Mouse (Mus musculus) CH12.LX (cell line): ENCODE measurements at regions not wholly inside any gene's neighbourhood (a gene's known extent, or its start where the extent isn't known, plus 50 kb on each side); places are given as distances from the start of the nearest gene placed in this dataset.

ENCODE experiments used
- CHD2 ChIP-seq: IDR thresholded peaks from 2 replicates; pipeline ENCODE4 v1.6.1; 2011; ENCODE audit warnings: low read length, improper control_type of control experiment
- CTCF ChIP-seq, 2 experiments: IDR thresholded peaks in 1 of 2; conservative IDR thresholded peaks in 1 of 2; 2 replicates each; pipeline ENCODE4 v1.5.1; 2011 to 2012; ENCODE audit warnings: low read depth in 2 of 2, low read length in 2 of 2, improper control_type of control experiment in 1 of 2, inconsistent platforms in 1 of 2, mild to moderate bottlenecking in 1 of 2, moderate library complexity in 1 of 2
- EP300 ChIP-seq: IDR thresholded peaks from 2 replicates; pipeline ENCODE4 v1.6.1; 2011; ENCODE audit warnings: low read length, improper control_type of control experiment
- MAX ChIP-seq: IDR thresholded peaks from 2 replicates; pipeline ENCODE4 v1.6.1; 2011; ENCODE audit warnings: low read length, improper control_type of control experiment

DNA sequence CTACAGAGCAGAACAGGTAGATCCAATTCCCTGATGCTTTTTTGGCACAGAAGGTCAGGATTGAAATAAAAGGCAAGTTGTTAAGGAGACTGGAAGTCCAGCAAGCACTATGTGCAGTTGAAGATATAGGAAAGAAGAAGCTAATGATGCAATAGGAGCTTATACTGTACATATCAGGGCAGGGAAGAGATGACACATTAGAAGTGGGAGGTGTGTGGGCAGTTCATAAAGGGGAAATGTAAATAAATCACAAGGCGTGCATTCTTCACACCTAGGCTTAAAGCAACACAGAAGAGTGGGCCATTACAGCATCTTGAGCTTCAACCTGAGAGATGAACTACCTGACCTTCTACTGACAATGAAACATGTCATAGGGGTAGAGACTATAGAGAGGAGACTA lies 71.5 kb upstream of the Atp2b1 start:
- TF ChIP-seq CHD2 (no peak), MAX (no peak), CTCF (conservative IDR thresholded peaks at IDR 0.05 in 1 of 2, IDR thresholded peaks at IDR 0.05 in 1 of 2; ENCODE audit: low read depth in 2 of 2, low read length in 2 of 2) (no peak), EP300 (no peak)
